Mouse (Mus musculus) fat pad, adult 2 months (tissue): ENCODE measurements at regions not wholly inside any gene's neighbourhood (a gene's known extent, or its start where the extent isn't known, plus 50 kb on each side); places are given as distances from the start of the nearest gene placed in this dataset.

Source experiments
- DNase-seq: peaks from one replicate; pipeline ENCODE4 v3.0.0-alpha.2; 2011; ENCODE audit warnings: low read depth, low spot score; ENCODE audit errors: extremely low read depth

DNA sequence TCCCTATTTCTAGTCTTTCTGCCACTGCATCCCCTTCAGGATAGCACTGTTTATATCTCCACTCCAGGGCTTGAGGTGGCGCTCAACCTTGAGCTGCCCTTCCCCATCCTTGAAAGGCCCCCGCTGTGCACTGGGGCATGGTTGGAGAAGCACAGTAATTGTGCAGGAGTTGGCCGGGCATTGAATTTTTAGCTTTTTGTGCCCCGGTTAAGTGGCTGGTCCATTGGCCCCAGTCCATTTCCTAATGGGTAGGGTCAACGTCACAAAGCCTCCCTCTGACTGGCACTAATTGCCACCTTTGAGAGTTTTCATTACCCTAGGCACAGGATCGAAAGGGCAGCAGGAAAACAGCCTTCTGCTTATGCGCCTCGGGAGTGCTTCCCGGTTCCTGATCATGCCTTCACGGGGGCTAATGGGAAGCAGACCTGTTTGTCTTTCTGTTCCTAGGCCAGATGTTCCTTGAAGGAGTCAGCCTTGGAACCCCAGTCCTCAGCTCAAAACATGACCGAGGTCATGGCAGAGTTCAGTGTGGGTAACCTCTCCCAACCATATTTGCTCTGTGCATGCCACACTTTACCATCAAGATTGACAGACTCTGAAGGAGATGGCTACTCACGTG, 80.5 kb upstream of the Ankrd55 start:
- DNase-seq, result no peak

DNA sequence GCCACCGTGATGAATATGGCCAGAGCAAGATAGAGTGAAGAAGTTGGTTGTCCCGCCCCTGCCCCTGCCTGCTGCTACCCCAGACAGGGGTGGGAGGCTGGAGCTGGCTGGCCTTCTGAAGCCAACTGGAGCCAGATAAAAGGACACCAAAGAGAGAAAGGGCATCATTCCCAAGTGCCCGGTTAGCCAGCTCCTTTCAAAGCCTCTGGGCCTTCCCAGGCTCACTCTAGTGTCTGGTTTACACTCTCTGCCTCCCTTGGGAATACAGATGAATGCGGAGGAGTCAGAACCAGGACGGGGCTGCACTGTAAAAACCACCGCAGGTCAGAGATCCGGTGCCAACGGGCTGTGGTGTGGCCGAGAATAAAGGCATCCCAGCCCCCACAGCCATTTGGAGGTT, 76.4 kb upstream of the Ankrd55 start:
- no peak for DNase-seq

DNA sequence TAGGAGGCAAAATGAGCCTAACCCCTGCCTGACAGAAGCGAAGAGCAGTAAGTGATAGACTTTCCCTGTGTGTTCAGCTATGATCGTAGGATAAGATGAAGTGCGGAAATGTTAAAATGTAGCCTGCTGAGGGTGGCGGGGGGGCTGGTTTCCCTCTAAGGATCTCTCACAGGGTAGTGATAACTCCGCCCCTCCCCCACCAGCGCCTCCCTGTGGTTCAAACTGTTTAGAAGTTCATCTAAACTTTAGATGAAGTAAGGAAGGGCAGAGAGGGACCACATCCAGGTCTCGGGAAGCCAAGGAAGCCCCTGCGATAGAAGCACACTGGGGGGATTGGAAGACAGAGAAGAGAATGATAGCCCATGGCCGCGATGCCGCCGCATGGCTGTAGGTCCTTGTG, 75.9 kb upstream of the Ankrd55 start:
- no peak for DNase-seq

DNA sequence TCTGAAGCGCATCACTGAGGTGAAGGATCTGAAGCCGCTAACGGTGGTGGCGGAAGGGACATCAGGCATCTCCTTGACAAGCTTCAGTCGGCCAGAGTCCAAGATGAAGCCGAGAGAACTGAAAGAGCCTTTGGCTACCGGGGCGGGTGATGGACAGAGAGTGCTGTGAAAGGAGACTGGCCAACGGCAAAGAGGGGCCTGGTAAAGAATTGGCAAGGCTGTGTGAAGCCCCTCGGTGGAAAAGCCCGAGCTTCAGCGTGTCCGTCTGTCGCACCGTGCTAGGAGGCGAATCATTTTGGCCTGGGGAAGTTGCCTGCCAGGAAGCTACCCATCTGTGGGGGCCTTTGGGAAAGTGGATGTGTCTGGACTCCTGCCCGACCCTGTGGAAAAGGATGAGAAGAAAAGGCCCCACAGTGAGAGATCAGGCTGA, 74.6 kb upstream of the Ankrd55 start:
- DNase-seq, result no peak

DNA sequence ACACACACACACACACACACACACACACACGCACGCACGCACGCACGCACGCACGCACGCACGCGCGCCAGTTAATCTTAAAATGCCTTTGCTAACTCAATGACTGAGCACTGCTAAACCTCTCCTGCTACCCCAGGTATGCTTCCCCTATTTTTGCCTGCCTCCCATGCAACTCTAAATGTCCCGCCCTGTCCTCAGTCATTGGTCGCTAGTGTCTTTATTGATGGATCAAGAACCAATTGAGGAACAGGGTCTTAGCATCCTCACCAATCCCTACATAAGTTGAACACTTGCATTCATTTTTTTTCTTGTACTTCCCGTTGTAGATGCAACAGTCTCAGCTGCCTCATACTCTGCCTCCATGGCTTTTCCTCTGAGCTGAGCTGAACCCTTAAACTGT, 72.2 kb upstream of the Ankrd55 start:
- no peak for DNase-seq

- DNase-seq, result no peak
Observed at GRCm38 (mm10) chr13:112218389-112218788, 69.9 kb upstream of the Ankrd55 start.

GRCm38 (mm10) chr13:112220184-112220583, 68.1 kb upstream of the Ankrd55 start:
- no peak for DNase-seq

DNA sequence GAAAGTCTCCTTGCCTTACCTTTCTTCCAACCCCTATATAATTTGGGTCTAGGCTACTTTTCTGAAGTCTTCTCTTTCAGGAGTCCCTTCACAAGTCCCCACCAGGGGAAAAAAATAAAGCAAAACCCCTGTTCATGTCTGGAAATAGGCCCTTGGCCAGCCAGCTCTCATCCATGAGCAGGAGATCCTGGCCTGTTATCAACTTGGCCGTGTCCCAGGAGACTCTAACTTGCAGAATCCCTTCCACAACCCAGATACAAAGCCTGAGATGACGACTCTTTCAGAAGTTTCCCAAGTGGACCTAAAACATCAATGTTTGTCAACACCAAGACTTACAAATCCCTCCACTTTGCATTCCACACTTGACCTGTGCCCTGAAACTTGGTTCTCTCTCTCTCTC, 64.6 kb upstream of the Ankrd55 start:
- DNase-seq, result no peak

- no peak for DNase-seq
Observed at GRCm38 (mm10) chr13:112227766-112228165, 60.5 kb upstream of the Ankrd55 start.

DNA sequence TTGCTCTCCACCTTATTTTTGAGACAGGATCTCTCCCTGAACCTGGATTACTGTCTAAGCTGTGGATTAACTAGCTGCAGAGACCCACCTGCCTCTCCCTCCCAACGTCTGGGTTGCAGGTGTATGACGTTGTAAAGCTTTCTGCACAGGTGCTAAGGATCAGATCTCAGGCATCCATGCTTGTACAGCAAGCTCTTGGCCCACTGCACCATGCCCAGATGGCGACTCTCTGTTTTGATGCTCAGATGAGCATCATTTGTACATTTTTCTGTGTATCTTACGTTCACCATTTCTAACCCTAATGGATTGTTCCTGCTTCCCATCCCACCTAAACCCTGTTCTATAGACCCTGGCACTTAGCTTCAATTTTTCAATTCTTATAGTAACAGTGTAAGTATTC, 59.4 kb upstream of the Ankrd55 start:
- DNase-seq, result no peak

DNA sequence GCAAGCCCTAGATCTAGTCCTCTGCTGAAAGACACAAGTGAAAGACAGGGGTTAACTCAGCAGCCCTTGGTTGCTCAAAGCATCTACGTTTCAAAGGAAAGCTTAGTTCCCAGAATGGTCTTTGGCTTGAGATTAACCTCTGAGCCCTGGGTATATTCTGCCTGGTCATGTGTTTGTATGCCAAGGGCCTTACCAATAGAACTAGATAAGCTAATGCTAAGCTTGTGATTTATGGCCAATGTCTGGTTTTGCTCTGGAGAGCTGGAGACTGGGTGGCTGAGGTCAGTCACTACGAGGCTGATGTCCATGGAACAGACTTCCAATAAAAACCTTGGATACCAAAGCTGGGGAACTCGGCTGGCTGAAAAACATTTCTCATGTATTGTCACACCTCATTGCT, 58.1 kb upstream of the Ankrd55 start:
- no peak for DNase-seq

DNA sequence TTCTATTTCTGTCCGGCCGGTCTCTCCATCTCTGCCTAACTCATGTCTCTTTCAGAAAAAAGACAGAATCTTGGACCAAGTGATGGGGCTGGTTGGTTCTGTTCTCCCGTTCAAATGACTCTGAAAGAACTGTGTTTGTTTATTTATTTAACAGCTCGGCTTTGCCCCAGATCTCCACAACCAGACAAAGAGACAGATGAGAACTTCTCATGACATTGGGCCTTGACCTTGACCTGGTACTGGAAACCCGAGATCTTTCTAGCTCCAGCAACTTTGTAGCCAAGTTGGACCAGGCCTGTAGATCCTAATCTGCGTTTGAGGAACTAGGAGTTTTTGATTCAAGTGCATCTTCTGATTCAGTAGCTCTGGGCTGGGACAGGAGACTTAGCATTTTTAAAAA, 53.6 kb upstream of the Ankrd55 start:
- no peak for DNase-seq

DNA sequence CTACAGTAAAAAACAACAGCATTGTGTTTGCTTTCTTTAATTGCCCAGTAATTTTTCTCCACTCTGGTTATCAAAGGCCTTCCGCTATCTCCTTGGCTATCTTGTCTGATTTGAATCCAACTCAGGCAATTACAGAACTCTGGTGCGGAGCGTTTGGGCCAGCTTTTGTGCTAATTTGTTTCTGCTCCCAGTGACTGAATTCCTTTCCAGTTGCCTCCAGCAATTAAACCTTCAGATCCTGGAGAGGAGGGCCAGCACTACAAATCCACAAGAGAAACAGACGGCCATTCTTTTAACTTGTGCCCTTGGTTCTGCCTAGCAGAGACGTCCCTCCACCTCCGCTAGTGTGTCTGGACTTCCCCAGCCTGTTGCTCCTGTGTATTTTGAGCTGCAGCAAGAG, 51.3 kb upstream of the Ankrd55 start:
- DNase-seq, result no peak

DNA sequence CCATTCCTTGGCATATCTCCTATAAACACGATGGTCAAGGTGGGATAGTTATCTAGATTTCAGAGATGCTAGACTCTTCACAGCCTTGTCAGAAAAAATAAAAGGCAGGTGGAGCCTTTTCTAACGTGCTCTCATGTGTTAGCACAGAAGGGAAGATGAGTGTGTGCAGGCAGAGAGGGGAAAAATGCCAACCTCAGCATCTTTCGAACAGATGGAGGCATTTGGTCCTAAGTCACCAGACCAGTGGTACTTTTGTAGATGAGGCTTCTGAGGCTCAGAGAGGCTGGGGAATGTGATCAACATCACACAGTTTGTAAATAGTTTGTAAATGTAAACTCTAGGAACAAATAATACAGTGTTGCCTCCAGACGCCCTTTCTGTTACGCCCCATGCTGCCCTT, 50.9 kb upstream of the Ankrd55 start:
- DNase-seq, result no peak

DNA sequence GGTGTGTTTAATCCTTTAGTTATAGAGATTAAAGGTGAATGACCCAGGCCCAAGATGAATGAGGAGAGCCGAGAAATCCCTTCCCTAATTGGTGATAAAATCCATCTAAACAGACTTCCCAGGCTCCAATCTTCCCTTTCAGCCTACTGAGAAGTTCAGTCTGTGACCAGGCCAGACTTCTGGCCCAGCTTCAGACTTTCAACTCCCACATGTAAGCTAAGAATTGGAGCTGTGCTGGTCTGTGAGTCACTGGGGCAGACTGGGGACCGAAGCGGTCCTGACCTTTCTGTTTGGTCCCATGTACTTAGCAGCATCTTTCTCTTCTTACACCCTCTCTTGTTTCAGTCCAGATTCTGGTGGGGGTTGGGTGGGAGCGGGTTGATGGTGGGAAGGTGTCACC, 50.3 kb upstream of the Ankrd55 start:
- no peak for DNase-seq
